Mouse (Mus musculus) C2C12 (cell line): ENCODE data around the gene Flt3. TPM values are rescaled to one million over a fixed set of nuclear protein-coding genes. Genes with fewer than 3 reads are reported as not detected.

Experiments
- H3K27me3 ChIP-seq: one replicate; pipeline ENCODE4 v1.6.1; 2011; ENCODE audit not compliant: control insufficient read depth, insufficient read depth, insufficient read length
- H3K36me3 ChIP-seq: one replicate; pipeline ENCODE4 v1.6.1; 2011; ENCODE audit not compliant: control insufficient read depth, insufficient read depth
- H3K4me3 ChIP-seq: one replicate; pipeline ENCODE4 v1.5.1; 2011; ENCODE audit warnings: mild to moderate bottlenecking, control low read depth; ENCODE audit not compliant: poor library complexity, insufficient read depth, severe bottlenecking
- H3K79me2 ChIP-seq: one replicate; pipeline ENCODE4 v1.6.1; 2011; ENCODE audit not compliant: control insufficient read depth, insufficient read depth
- H3K79me3 ChIP-seq: one replicate; pipeline ENCODE4 v1.6.1; 2011; ENCODE audit warnings: low read depth, control low read depth
- H3ac ChIP-seq: one replicate; pipeline ENCODE3; 2011; ENCODE audit warnings: low read depth; ENCODE audit not compliant: control insufficient read depth, insufficient read length
- CEBPB ChIP-seq: IDR thresholded peaks from one replicate; pipeline ENCODE4 v1.6.1; 2011; ENCODE audit warnings: low read depth, mild to moderate bottlenecking, control low read depth, moderate library complexity
- CTCF ChIP-seq: IDR thresholded peaks from one replicate; pipeline ENCODE4 v1.5.1; 2011; ENCODE audit not compliant: control insufficient read depth, insufficient read depth, insufficient read length
- FOSL1 ChIP-seq: IDR thresholded peaks from one replicate; pipeline ENCODE4 v1.8.0; 2011; ENCODE audit warnings: mild to moderate bottlenecking, low read length; ENCODE audit not compliant: poor library complexity, insufficient read depth, severe bottlenecking
- MAX ChIP-seq: IDR thresholded peaks from one replicate; pipeline ENCODE4 v1.6.1; 2011; ENCODE audit warnings: mild to moderate bottlenecking, control low read depth
- MYOD1 ChIP-seq: IDR thresholded peaks from one replicate; pipeline ENCODE4 v1.6.1; 2011; ENCODE audit warnings: low read depth; ENCODE audit not compliant: control insufficient read depth, insufficient read length
- MYOG ChIP-seq: IDR thresholded peaks from one replicate; pipeline ENCODE4 v1.6.1; 2011; ENCODE audit not compliant: control insufficient read depth, insufficient read length; ENCODE audit errors: extremely low read depth
- USF1 ChIP-seq: IDR thresholded peaks from one replicate; pipeline ENCODE4 v1.6.1; 2011; ENCODE audit warnings: low read depth, mild to moderate bottlenecking, control low read depth, moderate library complexity
- polyA plus RNA-seq: library from polyadenylated mRNA; unstranded; fragments of >200 nt; fragmentation: generic; extraction: Trizol; gene quantifications from one replicate; pipeline ENCODE4 v1.2.1, GENCODE M21; 2012; ENCODE audit warnings: missing spikeins

The Flt3 gene
- polyA plus RNA-seq, 1 experiment, result 0.01 TPM

DNA sequence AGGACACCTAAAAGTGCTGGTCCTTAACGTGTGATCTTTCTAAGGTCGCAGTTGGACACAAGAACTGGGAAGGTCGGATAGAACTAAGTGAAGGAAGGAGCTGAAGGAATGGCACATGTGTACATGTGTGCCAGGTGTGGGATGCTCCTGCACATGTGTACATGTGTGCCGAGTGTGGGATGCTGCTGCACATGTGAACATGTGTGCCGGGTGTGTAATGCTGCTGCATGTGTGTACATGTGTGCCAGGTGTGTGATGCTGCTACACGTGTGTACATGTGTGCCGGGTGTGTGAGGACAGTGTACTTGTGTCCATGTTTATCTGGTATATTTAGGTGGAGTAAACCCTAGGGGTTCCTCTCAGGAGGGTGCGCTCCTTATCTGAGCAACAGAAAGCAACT, 32.6 kb upstream of the Flt3 start:
- H3K79me2 ChIP-seq, result peaks cover 85% of the 10 kb centered on the region
- peaks cover 11% of the 10 kb centered on the region for H3K36me3 ChIP-seq
- TF ChIP-seq CEBPB, result no peak
- no peak for TF ChIP-seq MYOD1
- no peak for TF ChIP-seq CTCF
- no peak for TF ChIP-seq USF1
- TF ChIP-seq MAX, result no peak
- TF ChIP-seq MYOG, result no peak
- TF ChIP-seq FOSL1, result no peak
- no peaks in the 10 kb centered on the region for H3K27me3 ChIP-seq
- no peak overlapping the region for H3K4me3 ChIP-seq
- H3K79me3 ChIP-seq, result peaks cover 64% of the 10 kb centered on the region
- H3ac ChIP-seq, result no peak overlapping the region

DNA sequence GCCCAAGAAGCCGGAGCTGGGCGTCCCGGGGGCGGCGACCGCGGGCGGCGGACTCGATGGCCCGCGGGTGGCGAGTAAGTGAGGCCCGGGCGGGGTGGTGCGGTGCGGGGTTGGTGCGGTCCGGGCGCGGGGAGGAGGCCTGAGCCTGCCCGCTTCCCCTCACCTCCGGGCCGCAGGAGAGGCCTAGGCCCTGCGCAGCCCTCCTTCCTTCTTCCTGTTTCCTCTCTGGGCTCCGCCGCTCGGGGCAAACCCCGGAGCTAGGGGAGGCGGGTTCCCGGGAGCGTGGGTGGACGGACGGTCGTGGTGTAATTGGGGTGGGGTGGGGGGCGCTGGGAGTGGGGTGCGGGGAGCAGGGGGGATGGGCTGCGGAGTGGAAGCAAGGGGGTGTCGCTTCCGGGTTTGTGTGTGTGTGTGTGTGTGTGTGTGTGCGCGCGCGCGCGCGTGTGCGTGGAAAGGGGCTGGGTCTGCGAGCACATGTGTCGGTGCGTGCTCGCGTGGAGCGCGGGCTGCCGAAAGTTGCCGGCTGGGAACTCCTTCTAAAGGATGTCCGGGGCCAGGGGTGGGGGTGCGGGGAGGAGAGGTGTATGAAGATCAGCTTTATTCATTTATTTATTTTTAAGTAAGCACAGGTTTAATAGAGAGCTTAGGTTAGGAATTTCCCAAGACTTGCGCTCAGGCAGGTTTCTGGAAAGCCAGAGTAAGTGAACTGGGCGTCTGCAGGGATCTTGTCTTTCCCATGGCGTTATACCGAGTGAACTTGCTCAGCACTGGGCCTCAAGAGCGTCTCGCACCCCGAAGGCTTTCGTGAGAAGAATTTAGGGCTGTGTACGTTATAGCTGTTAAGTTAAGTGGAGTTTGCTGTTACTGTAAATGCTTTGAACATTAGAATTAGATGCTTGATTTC, 30.9 kb upstream of the Flt3 start:
- H3K27me3 ChIP-seq, result no peaks in the 10 kb centered on the region
- peaks cover 68% of the 10 kb centered on the region for H3K79me2 ChIP-seq
- peak overlapping the region; percentile 100 for H3ac ChIP-seq
- peaks cover 46% of the 10 kb centered on the region for H3K79me3 ChIP-seq
- H3K36me3 ChIP-seq, result peaks cover 11% of the 10 kb centered on the region
- TF ChIP-seq MAX (peak; percentile 68), USF1 (no peak)
- peak overlapping the region; percentile 79 for H3K4me3 ChIP-seq

DNA sequence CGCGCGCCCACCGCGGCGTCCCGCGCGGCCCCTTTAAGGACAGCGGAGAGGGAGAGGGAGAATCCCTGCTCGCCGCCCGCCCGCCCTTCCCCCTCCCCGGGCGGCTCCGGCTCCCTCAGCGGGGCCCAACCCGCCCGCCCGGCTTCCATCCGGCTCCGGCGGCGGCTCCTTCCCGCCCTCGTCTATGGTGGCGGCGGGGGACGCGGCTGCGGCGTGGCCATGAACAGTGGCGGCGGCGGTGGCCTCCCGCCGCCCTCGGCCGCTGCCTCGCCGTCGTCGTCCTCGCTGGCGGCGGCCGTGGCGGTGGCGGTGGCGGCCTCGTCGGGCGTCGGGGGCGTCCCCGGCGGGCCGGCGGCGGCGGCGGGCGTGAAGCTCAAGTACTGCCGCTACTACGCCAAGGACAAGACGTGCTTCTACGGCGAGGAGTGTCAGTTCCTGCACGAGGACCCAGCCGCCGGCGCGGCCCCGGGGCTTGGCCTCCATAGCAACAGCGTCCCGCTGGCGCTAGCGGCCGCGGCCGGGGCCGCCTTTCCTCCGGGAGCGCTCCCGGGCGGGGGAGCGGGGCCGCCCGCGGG, 30.2 kb upstream of the Flt3 start:
- Histone ChIP-seq H3K36me3 (peaks cover 11% of the 10 kb centered on the region), H3K79me2 (peaks cover 60% of the 10 kb centered on the region), H3K79me3 (peaks cover 41% of the 10 kb centered on the region), H3K27me3 (no peaks in the 10 kb centered on the region), H3ac (peak overlapping the region; percentile 100), H3K4me3 (peak overlapping the region; percentile 79)
- TF ChIP-seq USF1 (no peak), CEBPB (no peak), MYOD1 (no peak), MAX (no peak), FOSL1 (no peak)

DNA sequence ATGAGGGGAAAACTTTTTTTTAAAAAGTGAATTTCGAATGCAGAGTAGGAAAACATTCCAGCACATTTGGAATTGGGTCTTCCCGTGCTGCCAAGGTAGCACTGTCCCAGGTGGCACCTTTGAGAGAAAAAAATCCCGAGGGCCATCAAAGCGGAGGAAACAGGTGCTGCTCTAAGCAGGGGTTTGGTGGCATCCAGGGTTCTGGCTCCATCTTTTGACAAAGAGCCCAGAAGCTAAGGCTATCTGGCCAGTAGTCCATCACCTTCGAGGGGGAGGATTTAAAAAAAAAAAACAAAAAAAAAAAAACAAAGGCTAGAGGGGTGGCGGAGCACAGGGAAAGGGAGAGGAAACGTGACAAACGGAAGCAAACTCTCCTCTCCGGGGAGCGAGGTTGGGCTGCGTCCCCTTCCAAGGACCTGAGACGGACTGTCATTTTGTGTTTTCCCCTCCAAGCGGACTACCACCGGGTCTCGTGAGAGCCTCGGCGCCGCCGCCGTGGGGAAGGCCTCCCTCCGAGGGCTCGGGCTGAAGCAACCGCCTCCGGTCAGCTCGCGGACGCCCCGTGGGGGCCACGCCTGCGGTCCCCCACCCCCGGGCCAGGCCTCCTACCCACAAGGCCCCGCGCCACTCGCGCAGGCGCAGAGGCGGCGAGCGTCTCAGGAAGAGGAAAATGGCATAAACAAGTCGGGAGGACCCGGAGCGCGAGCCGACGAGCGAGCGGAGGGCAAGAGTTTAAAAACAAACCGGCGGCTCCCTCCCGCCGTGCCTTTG, 29.4 kb upstream of the Flt3 start, which contains the start of gene Pan3:
Pan3 (plus strand) TSS at position 627 of the 771 bp plus-strand sequence.
- Histone ChIP-seq H3K27me3 (no peaks in the 10 kb centered on the region), H3K36me3 (peaks cover 10% of the 10 kb centered on the region), H3ac (peak within 1 kb of the TSS; percentile 100), H3K79me3 (peaks cover 34% of the 10 kb centered on the region), H3K4me3 (peak within 1 kb of the TSS; percentile 79), H3K79me2 (peaks cover 53% of the 10 kb centered on the region)
- TF ChIP-seq FOSL1 (no peak), MYOD1 (no peak), MAX (peak; percentile 29), CEBPB (no peak)

DNA sequence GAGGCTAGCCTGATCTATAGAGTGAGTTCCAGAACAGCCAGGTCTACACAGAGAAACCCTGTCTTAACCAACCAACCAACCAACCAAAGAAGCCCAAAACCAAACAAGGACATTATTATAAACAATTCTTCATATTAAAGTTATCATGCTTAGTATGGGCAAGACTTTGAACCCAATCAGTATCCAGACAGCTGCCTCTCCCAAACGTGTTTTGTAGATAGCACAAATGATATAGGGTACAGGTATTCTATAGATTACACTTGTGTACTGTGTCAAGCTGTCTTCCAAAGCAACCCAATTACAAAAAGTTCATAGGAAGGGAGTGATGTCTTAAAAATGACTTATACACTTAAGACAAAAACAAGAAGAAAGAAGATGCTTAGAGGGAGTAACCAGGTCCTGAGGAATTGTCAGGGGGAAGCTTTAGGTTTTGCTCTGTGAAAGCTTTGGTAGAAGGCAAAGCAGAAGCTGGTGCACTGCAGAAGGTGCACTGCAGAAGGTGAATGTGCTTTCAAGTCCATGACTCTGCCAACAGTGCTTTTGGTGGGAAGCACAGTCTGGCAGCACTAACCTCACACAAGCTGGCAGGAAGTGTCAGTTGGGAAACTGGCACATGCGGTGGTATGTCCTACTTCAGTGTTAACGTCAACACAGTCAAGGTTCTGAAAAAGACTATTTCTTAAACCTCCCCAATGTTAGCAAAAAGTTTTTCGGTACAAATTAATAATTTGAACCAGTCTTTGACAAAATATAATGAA, 25.9 kb upstream of the Flt3 start:
- TF ChIP-seq MYOD1 (no peak), MAX (no peak), CEBPB (no peak), FOSL1 (no peak), CTCF (no peak), USF1 (no peak), MYOG (no peak)
- Histone ChIP-seq H3ac (no peak overlapping the region), H3K36me3 (no peaks in the 10 kb centered on the region), H3K79me2 (peaks cover 18% of the 10 kb centered on the region), H3K4me3 (no peak overlapping the region), H3K27me3 (no peaks in the 10 kb centered on the region), H3K79me3 (peaks cover 2% of the 10 kb centered on the region)

DNA sequence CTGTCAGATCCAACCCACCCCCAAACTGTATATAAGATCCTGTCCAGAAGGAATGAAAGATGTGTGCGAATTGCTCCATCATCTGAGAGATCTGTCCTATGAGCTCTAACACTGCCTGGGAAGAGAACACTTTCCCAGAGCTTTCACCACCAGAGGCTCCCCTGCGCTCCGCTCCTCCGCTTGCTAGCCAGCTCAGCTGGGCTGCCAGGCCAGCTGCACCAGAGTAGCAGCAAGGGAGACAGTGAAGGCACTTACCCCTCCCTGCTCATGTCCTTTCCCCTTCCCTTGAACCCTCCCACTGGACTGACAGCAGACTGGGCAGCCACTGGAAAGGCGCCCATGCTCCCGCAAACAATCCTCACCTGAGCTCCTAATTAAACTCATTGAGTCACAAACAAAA, 23.3 kb upstream of the Flt3 start:
- no peak overlapping the region for H3K4me3 ChIP-seq
- no peaks in the 10 kb centered on the region for H3K79me3 ChIP-seq
- TF ChIP-seq CEBPB, result no peak
- TF ChIP-seq USF1, result no peak
- no peak for TF ChIP-seq FOSL1
- TF ChIP-seq MYOD1, result no peak
- no peak for TF ChIP-seq MYOG
- no peak for TF ChIP-seq CTCF
- H3K36me3 ChIP-seq, result no peaks in the 10 kb centered on the region
- H3K27me3 ChIP-seq, result no peaks in the 10 kb centered on the region
- no peaks in the 10 kb centered on the region for H3K79me2 ChIP-seq
- no peak overlapping the region for H3ac ChIP-seq
